Comparison of ENCODE assay signal across 8 mouse cellular contexts in the genomic region with DNA sequence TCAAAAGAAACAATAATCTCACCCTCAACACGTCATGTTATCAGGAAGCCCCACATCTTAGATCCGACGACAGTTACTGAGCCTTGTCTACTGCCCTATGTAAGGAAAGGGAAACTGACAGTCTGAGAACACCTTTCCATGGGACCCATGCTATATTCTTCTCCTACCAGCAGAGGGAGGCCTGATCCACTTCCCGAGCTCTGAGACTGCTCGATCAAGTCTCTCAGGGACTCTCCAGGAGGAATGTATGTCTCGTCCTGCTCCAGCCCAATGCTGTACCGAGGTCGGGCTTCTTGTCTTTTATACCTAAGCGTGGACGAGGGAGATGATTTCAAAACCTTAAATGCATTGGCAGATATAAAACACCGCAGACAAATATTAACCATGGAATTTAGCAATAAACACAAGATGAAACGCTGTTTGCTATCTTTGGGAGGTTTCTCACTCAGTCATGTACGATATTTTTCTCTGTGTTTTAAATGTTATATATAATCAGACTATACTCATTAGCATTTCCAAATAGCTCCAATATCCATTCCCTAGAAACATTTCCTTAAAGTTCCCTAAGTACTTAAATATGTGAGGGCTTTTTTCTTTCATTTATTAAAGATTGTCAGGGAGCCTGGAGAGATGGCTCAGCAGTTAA.
DNase-seq lines count a peak whose midpoint lies in the region; ATAC-seq lines count a peak whose summit lies in the region.

No protein-coding gene starts in this region.

- peak; percentile 17 for DNase-seq in thymus, postnatal 4 days
- no peak for DNase-seq in thymus, postnatal 25 days
- DNase-seq in cerebellum, adult 8-10 months, result peak; percentile 31
- peak; percentile 62 for DNase-seq in forelimb bud, embryonic 11.5 days (ENCODE audit: low read depth, low spot score)
- DNase-seq in limb, embryonic 10.5 days (ENCODE audit: low spot score), result peak; percentile 66
- DNase-seq in midbrain, embryonic 14.5 days, result peak; percentile 87

- peak overlapping the region; percentile 42 for H3K4me2 ChIP-seq in midbrain, embryonic 14.5 days (ENCODE audit: low read length)
- H3K4me2 ChIP-seq in stomach, embryonic 15.5 days, result peak overlapping the region; percentile 29; the same call in 1 of the 2 replicates

- WGBS in limb, embryonic 10.5 days, result 31% methylated on average over 13 of the region's 13 CpGs
- 22% methylated on average over 13 of the region's 13 CpGs for WGBS in midbrain, embryonic 14.5 days
- 19% methylated on average over 13 of the region's 13 CpGs for WGBS in stomach, embryonic 15.5 days

- H3K9me3 ChIP-seq in limb, embryonic 10.5 days (replicated peaks), result no peaks in the 10 kb centered on the region
- no peaks in the 10 kb centered on the region for H3K9me3 ChIP-seq in midbrain, embryonic 14.5 days (ENCODE audit: control insufficient read depth, low read length)
- H3K9me3 ChIP-seq in stomach, embryonic 15.5 days, result no peaks in the 10 kb centered on the region

- no peak overlapping the region for H3K4me3 ChIP-seq in limb, embryonic 10.5 days
- no peak overlapping the region for H3K4me3 ChIP-seq in midbrain, embryonic 14.5 days (replicated peaks; ENCODE audit: low read depth, low read length)
- H3K4me3 ChIP-seq in stomach, embryonic 15.5 days (replicated peaks), result no peak overlapping the region

- no peak overlapping the region for H3K27ac ChIP-seq in limb, embryonic 10.5 days
- no peak overlapping the region for H3K27ac ChIP-seq in midbrain, embryonic 14.5 days (replicated peaks; ENCODE audit: low read depth, low read length)
- H3K27ac ChIP-seq in stomach, embryonic 15.5 days, result no peak overlapping the region

- H3K9ac ChIP-seq in midbrain, embryonic 14.5 days (replicated peaks; ENCODE audit: low read length), result no peak overlapping the region
- H3K9ac ChIP-seq in stomach, embryonic 15.5 days, result no peak overlapping the region

- no peaks in the 10 kb centered on the region for H3K36me3 ChIP-seq in limb, embryonic 10.5 days
- no peaks in the 10 kb centered on the region for H3K36me3 ChIP-seq in midbrain, embryonic 14.5 days (ENCODE audit: control insufficient read depth, insufficient read depth, low read length)
- no peaks in the 10 kb centered on the region for H3K36me3 ChIP-seq in stomach, embryonic 15.5 days

- no peaks in the 10 kb centered on the region for H3K27me3 ChIP-seq in limb, embryonic 10.5 days (ENCODE audit: low read depth, poor library complexity, severe bottlenecking)
- no peaks in the 10 kb centered on the region for H3K27me3 ChIP-seq in midbrain, embryonic 14.5 days (ENCODE audit: control insufficient read depth, insufficient read depth, low read length)
- no peaks in the 10 kb centered on the region for H3K27me3 ChIP-seq in stomach, embryonic 15.5 days (replicated peaks)

- H3K4me1 ChIP-seq in limb, embryonic 10.5 days, result no peaks in the 10 kb centered on the region
- no peaks in the 10 kb centered on the region for H3K4me1 ChIP-seq in midbrain, embryonic 14.5 days (ENCODE audit: control insufficient read depth, insufficient read depth, low read length)
- no peaks in the 10 kb centered on the region for H3K4me1 ChIP-seq in stomach, embryonic 15.5 days

- peak; percentile 46 for ATAC-seq in inflammation-experienced regulatory T-cells, adult 6 months
- peak; percentile 78 for ATAC-seq in midbrain, embryonic 14.5 days (ENCODE audit: low FRiP score, low TSS enrichment)
- ATAC-seq in stomach, embryonic 15.5 days (ENCODE audit: insufficient read depth, low FRiP score, low read depth), result peak; percentile 56; the same call in 1 of the 2 replicates
